Mouse (Mus musculus): ENCODE results near the gene Slc43a3. TPM values are rescaled to one million over a fixed set of nuclear protein-coding genes. Genes with fewer than 3 reads are reported as not detected.

The Slc43a3 gene
- polyA plus RNA-seq, 1 experiment: 26.0 TPM

- Histone ChIP-seq H3K4me1 (ENCODE audit: control insufficient read depth, insufficient read depth, low read length) (no peaks in the 10 kb centered on the region), H3K27ac (ENCODE audit: insufficient read depth, low read length) (no peak overlapping the region), H3K4me3 (ENCODE audit: insufficient read depth, low read length) (no peak overlapping the region)
- no peak for TF ChIP-seq POLR2A (IDR thresholded peaks at IDR 0.05; ENCODE audit: low read depth, low read length)
Observed at GRCm38 (mm10) chr2:85007729-85008128, 71.3 kb downstream of the Slc43a3 start.

Other genes starting within 250 kb of the Slc43a3 start
- 76.6 and 78.8 TPM in 2 replicates for gene Zdhhc5, start 221.4 kb upstream of the Slc43a3 start, polyA plus RNA-seq (2011; ENCODE audit: insufficient read length, low read depth, missing spikeins)
- 8.9 and 10.4 TPM in 2 replicates for gene Clp1, start 209.2 kb upstream of the Slc43a3 start, polyA plus RNA-seq (2011; ENCODE audit: insufficient read length, low read depth, missing spikeins)
- gene Ypel4, start 202.5 kb upstream of the Slc43a3 start, polyA plus RNA-seq (2011; ENCODE audit: insufficient read length, low read depth, missing spikeins): 1.3 and 4.6 TPM in 2 replicates
- 2.7 and 4.9 TPM in 2 replicates for gene Gm19426, start 192.9 kb upstream of the Slc43a3 start, polyA plus RNA-seq (2011; ENCODE audit: insufficient read length, low read depth, missing spikeins)
- gene Serping1, start 161.1 kb upstream of the Slc43a3 start, polyA plus RNA-seq (2011; ENCODE audit: insufficient read length, low read depth, missing spikeins): 27.3 and 40.2 TPM in 2 replicates
- 17.1 and 17.6 TPM in 2 replicates for gene Ube2l6, start 137.8 kb upstream of the Slc43a3 start, polyA plus RNA-seq (2011; ENCODE audit: insufficient read length, low read depth, missing spikeins)
- not detected in 2 replicates for gene Smtnl1, start 113.9 kb upstream of the Slc43a3 start, polyA plus RNA-seq (2011; ENCODE audit: insufficient read length, low read depth, missing spikeins)
- 25.3 and 31.1 TPM in 2 replicates for gene Timm10, start 109.6 kb upstream of the Slc43a3 start, polyA plus RNA-seq (2011; ENCODE audit: insufficient read length, low read depth, missing spikeins)
- 6.6 and 8.7 TPM in 2 replicates for gene Slc43a1, start 97.7 kb upstream of the Slc43a3 start, polyA plus RNA-seq (2011; ENCODE audit: insufficient read length, low read depth, missing spikeins)
- 1.2 and 1.3 TPM in 2 replicates for gene Rtn4rl2, start 49.9 kb upstream of the Slc43a3 start, polyA plus RNA-seq (2011; ENCODE audit: insufficient read length, low read depth, missing spikeins)
- gene Prg2, start 43.9 kb downstream of the Slc43a3 start, polyA plus RNA-seq (2011; ENCODE audit: insufficient read length, low read depth, missing spikeins): not detected in 2 replicates
- not detected in 2 replicates for gene Prg3, start 51.6 kb downstream of the Slc43a3 start, polyA plus RNA-seq (2011; ENCODE audit: insufficient read length, low read depth, missing spikeins)
- 178 and 208 TPM in 2 replicates for gene Ssrp1, start 100.7 kb downstream of the Slc43a3 start, polyA plus RNA-seq (2011; ENCODE audit: insufficient read length, low read depth, missing spikeins)
- gene P2rx3, start 100.9 kb downstream of the Slc43a3 start, polyA plus RNA-seq (2011; ENCODE audit: insufficient read length, low read depth, missing spikeins): 4.2 and 5.2 TPM in 2 replicates
- 118 and 155 TPM in 2 replicates for gene Tnks1bp1, start 111.4 kb downstream of the Slc43a3 start, polyA plus RNA-seq (2011; ENCODE audit: insufficient read length, low read depth, missing spikeins)
- gene Aplnr, start 199.6 kb downstream of the Slc43a3 start, polyA plus RNA-seq (2011; ENCODE audit: insufficient read length, low read depth, missing spikeins): not detected in 2 replicates